Mouse (Mus musculus) urinary bladder, postnatal 36 days (tissue): ENCODE measurements at regions not wholly inside any gene's neighbourhood (a gene's known extent, or its start where the extent isn't known, plus 50 kb on each side); places are given as distances from the start of the nearest gene placed in this dataset.
"Not testable (repeated sequence)": the region's sequence is repeated elsewhere in the genome, so short reads cannot be mapped to it uniquely, and the experiment has no call there.

Source experiments
- DNase-seq, 2 experiments: peaks; one replicate each; pipeline ENCODE4 v3.0.0; 2022; ENCODE audit warnings: low spot score in 2 of 2, mixed read lengths in 1 of 2

DNA sequence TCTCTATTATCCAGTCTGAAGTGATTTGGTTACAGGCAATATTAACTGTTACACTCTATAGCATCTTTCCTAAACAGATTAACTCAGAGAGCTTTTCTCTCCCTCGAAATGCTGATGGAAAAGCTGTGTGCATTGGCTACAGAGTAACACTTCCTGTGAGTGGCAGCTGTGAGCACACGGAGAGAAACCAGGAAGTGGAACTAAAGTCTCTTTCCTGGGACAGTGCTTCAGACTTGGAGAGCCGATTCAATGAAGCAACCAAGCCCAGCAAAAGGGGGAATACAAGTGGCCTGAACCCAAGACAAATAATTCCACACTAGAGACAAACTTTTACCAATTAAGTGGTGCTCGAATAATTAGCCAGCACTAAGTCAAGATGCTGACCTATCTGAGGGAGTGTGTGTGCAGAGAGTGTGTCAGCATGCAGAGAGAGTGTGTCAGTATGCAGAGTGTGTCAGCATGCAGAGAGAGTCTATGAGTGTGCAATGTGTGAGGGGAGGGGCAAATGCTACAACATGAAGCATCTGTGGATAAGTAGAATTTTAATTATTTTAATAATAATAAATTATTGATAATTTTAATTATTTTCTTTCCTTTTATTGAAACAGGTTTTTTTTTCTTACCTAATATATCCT is 74.9 kb upstream of the 1110032F04Rik start:
- no peak for DNase-seq

- no peak for DNase-seq
Observed at GRCm38 (mm10) chr3:68795641-68796040, 73.7 kb upstream of the 1110032F04Rik start.

DNA sequence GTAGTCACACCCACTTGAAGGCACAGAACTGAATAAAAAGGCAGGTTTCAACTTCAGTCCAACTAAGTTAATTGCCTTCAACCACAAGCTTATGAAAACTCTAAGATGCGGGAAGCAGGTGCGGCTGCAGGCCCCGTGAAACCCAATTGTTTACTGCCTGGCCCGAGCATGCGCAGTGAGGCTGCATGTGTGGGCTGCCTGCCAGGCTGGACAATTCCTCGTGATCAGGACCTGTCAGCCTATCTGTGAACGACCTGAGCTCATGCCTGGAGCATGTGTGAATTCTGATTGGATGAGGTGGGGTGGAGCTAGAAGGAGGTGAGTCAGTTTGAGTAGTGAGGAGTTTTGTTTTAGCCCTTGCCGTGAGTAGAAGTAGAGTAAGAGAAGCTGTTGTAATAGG is 71.0 kb upstream of the 1110032F04Rik start:
- DNase-seq, result not testable (repeated sequence)

- DNase-seq, result no peak
Observed at GRCm38 (mm10) chr3:68808866-68809265, 60.5 kb upstream of the 1110032F04Rik start.

GRCm38 (mm10) chr3:68813461-68813860 is 55.9 kb upstream of the 1110032F04Rik start:
- DNase-seq, result no peak

- no peak for DNase-seq
Observed at GRCm38 (mm10) chr3:68814011-68814690, 55.2 kb upstream of the 1110032F04Rik start.

DNA sequence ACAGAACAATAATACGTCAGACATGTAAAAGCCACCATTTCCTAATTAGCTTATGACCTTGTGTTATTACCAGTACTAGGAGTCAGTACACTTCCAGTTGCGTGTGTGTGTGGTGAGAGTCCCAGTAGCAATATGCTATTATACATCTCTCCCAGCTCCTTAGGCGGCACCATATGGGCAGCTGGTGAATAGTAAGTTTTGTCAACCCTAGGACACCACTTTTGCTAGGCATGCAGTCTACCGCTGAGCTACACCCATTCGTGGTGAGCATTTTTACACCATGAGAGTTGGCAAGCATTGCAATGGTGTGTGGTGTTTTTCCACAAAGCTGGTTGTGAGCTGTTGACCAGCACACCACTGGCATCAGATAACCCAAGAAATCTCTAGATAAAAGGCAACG is 53.8 kb upstream of the 1110032F04Rik start:
- no peak for DNase-seq

- DNase-seq, result no peak
Observed at GRCm38 (mm10) chr3:68817321-68817720, 52.1 kb upstream of the 1110032F04Rik start.
